Mouse (Mus musculus): ENCODE measurements around the gene Iffo1. TPM values are rescaled to one million over a fixed set of nuclear protein-coding genes. Genes with fewer than 3 reads are reported as not detected.

Gene Iffo1
- polyA plus RNA-seq (2012; ENCODE audit: insufficient read depth, insufficient read length, missing spikeins), result 51.8 and 57.0 TPM in 2 replicates

DNA sequence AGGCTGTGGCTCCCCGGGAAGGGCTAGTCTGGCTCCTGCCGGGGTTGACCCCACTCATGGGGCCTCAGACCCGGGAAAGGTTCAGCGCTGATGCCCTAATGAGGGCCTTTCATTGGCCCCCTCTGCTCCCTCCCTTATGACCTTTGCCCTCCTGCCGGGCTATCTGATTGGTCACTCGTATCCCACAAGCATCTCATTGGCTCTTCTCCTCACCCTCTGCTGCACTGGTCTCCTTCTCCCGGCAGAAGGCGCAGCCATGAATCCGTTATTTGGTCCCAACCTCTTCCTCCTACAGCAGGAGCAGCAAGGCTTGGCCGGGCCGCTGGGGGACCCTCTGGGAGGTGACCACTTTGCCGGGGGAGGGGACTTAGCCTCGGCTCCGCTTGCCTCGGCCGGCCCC lies at the start of gene Iffo1:
Iffo1 (plus strand) TSS at position 241 of the 400 bp plus-strand sequence.
- H3K4me1 ChIP-seq (ENCODE audit: control insufficient read depth, insufficient read depth, low read length), result peaks cover 34% of the 10 kb centered on the region
- TF ChIP-seq POLR2A (IDR thresholded peaks at IDR 0.05; ENCODE audit: borderline replicate concordance, low read depth, low read length) (0 out of 2 replicates have a peak, but pooled peaks have one; percentile 10), CTCF (IDR thresholded peaks at IDR 0.05; ENCODE audit: low read depth, low read length) (no peak)

DNA sequence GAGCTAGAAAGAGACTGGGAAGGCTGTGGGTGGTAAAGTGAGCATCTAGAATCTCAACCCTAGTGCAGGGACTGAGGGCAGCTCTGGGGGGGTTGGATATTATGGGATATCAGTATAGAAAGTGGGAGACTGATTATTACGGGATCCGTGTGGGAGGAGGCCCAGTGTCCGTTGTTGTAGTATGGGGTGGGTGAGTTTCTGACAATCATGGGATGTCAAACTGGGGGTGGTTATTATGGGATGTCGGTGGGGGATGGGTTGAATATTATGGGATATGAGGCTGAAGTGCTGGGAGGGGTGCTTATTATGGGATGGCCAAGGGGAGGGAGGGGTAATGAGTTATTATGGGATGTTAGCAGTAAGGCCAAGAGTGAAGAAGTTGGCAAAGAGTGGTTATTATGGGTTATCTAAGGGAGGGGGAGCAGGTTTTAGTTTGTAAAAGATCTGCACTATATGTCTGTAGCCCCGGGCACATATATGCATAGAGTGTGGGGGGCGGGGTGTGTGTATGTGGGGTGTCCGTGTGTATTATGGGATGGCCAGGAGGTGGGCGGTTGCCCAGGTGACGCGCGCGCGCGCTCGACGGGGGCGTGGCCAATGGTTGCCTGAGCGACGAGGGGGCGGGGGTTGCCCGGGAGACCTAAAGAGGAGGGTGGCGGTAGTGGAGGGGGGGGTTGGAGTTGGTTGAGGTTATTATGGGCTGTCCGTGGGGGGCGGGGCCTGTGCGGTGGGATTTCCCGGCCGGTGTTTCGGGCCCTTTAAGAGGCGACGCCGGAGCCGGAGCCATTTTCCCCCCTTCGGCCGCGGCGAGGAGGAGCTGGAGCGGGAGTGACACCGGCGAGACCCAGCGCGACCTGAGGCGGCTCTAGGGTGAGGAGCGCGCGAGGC lies 49.4 kb upstream of the Iffo1 start, which contains the start of gene Chd4:
Chd4 (plus strand) TSS at position 591 of the 888 bp plus-strand sequence.
- TF ChIP-seq CTCF (IDR thresholded peaks at IDR 0.05; ENCODE audit: low read depth, low read length) (no peak), POLR2A (IDR thresholded peaks at IDR 0.05; ENCODE audit: borderline replicate concordance, low read depth, low read length) (peak; percentile 78; the same call in 1 of the 2 replicates)
- Histone ChIP-seq H3K27ac (ENCODE audit: insufficient read depth, low read depth, low read length) (peak within 1 kb of the TSS; percentile 69), H3K4me3 (ENCODE audit: insufficient read depth, low read length) (peak within 1 kb of the TSS; percentile 88), H3K4me1 (ENCODE audit: control insufficient read depth, insufficient read depth, low read length) (peaks cover 26% of the 10 kb centered on the region)

More for the DNA sequence above, at the start of gene Iffo1:
- peak within 1 kb of the TSS; percentile 40 for H3K27ac ChIP-seq (ENCODE audit: insufficient read depth, low read depth, low read length)
- H3K4me3 ChIP-seq (ENCODE audit: insufficient read depth, low read length), result peak within 1 kb of the TSS; percentile 87

DNA sequence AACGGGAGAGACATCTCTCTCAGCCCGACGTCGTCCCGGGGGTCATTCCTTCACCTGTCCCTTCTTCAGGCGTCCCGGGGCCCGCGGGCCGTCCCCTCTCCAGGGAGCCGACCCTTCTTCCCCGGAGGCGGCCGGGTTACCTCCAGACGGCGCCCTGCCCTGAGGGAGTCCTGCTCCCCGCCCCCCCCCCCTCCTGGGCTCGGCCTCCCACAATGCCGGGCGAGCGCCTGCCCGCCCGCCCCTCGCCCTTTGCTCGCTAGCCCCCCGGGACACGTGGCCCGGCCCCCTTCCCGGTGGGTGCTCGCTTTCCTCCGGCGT lies 48.8 kb upstream of the Iffo1 start:
- TF ChIP-seq POLR2A (IDR thresholded peaks at IDR 0.05; ENCODE audit: borderline replicate concordance, low read depth, low read length) (no peak), CTCF (IDR thresholded peaks at IDR 0.05; ENCODE audit: low read depth, low read length) (no peak)
- Histone ChIP-seq H3K27ac (ENCODE audit: insufficient read depth, low read depth, low read length) (peak overlapping the region; percentile 69), H3K4me1 (ENCODE audit: control insufficient read depth, insufficient read depth, low read length) (peaks cover 26% of the 10 kb centered on the region), H3K4me3 (ENCODE audit: insufficient read depth, low read length) (peak overlapping the region; percentile 88)

DNA sequence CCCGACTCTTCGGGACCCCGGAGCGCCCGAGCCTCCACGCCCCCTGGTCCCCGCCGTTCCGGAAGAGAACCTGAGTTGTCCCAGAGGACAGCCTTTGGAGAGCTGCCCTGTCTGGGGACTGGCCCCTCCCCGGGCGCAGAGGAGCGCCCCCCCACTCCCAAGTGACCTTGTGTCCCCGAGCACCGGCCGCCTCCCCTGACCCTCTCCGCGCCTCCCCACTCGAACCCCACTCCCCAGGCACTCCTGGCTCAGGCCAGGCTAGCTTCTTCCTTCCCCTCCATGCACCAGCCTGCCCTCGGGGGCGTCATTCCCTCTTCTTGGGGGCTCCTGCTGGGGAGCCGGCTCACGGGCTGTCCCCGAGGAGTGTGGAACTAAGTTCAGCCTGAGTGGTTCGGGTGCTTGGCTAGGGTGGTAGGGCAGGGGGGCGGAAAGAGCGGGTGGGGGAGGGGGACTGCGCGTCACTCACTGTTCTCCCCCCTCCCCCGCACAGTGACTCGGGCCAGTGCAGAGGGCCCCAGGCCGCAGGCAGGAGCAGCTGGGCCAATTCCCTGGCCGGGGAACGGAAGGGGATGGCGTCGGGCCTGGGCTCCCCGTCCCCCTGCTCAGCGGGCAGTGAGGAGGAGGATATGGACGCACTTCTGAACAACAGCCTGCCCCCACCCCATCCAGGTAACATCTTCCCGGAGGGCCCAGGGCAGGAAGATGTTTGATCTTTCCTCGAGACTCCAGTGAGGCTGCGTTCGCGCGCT lies 48.3 kb upstream of the Iffo1 start:
- peaks cover 26% of the 10 kb centered on the region for H3K4me1 ChIP-seq (ENCODE audit: control insufficient read depth, insufficient read depth, low read length)
- TF ChIP-seq POLR2A (IDR thresholded peaks at IDR 0.05; ENCODE audit: borderline replicate concordance, low read depth, low read length), result no peak
- TF ChIP-seq CTCF (IDR thresholded peaks at IDR 0.05; ENCODE audit: low read depth, low read length), result no peak
- peak overlapping the region; percentile 88 for H3K4me3 ChIP-seq (ENCODE audit: insufficient read depth, low read length)
- peak overlapping the region; percentile 53 for H3K27ac ChIP-seq (ENCODE audit: insufficient read depth, low read depth, low read length)

- H3K4me1 ChIP-seq (ENCODE audit: control insufficient read depth, insufficient read depth, low read length), result peaks cover 25% of the 10 kb centered on the region
- peak overlapping the region; percentile 2; the same call in 1 of the 2 replicates for H3K27ac ChIP-seq (ENCODE audit: insufficient read depth, low read depth, low read length)
- no peak for TF ChIP-seq CTCF (IDR thresholded peaks at IDR 0.05; ENCODE audit: low read depth, low read length)
- no peak for TF ChIP-seq POLR2A (IDR thresholded peaks at IDR 0.05; ENCODE audit: borderline replicate concordance, low read depth, low read length)
- peak overlapping the region; percentile 88 for H3K4me3 ChIP-seq (ENCODE audit: insufficient read depth, low read length)
Measured at GRCm38 (mm10) chr6:125097346-125097689, 47.7 kb upstream of the Iffo1 start.

DNA sequence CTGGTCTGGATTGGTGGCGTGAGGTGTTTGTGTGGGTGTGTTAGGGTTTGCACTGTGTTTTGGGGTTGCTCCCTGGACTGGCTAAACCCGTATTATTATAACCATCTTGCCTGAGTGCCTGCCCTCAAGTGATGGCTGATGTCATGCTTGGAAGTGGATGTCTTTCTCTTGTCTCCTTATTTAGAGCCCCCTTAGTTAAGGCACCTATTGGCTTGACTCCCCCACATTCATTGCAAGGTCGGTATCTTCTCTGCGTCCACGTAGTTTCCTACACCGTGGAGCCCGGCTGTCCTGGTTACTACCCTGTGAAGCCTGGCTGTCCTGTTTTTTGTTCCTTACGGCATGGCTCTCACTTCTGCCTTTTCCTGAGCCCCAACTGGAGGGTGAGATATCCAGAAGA lies 47.1 kb upstream of the Iffo1 start:
- H3K4me3 ChIP-seq (ENCODE audit: insufficient read depth, low read length), result peak overlapping the region; percentile 88
- peak overlapping the region; percentile 24 for H3K27ac ChIP-seq (ENCODE audit: insufficient read depth, low read depth, low read length)
- no peak for TF ChIP-seq CTCF (IDR thresholded peaks at IDR 0.05; ENCODE audit: low read depth, low read length)
- no peak for TF ChIP-seq POLR2A (IDR thresholded peaks at IDR 0.05; ENCODE audit: borderline replicate concordance, low read depth, low read length)
- peaks cover 22% of the 10 kb centered on the region for H3K4me1 ChIP-seq (ENCODE audit: control insufficient read depth, insufficient read depth, low read length)

- TF ChIP-seq POLR2A (IDR thresholded peaks at IDR 0.05; ENCODE audit: borderline replicate concordance, low read depth, low read length), result no peak
- no peak for TF ChIP-seq CTCF (IDR thresholded peaks at IDR 0.05; ENCODE audit: low read depth, low read length)
- peak overlapping the region; percentile 88 for H3K4me3 ChIP-seq (ENCODE audit: insufficient read depth, low read length)
- H3K4me1 ChIP-seq (ENCODE audit: control insufficient read depth, insufficient read depth, low read length), result peaks cover 22% of the 10 kb centered on the region
- peak overlapping the region; percentile 24 for H3K27ac ChIP-seq (ENCODE audit: insufficient read depth, low read depth, low read length)
Measured at GRCm38 (mm10) chr6:125098513-125098912, 46.5 kb upstream of the Iffo1 start.

GRCm38 (mm10) chr6:125099421-125099971 lies 45.5 kb upstream of the Iffo1 start:
- Histone ChIP-seq H3K27ac (ENCODE audit: insufficient read depth, low read depth, low read length) (peak overlapping the region; percentile 43), H3K4me1 (ENCODE audit: control insufficient read depth, insufficient read depth, low read length) (peaks cover 22% of the 10 kb centered on the region), H3K4me3 (ENCODE audit: insufficient read depth, low read length) (peak overlapping the region; percentile 88)
- TF ChIP-seq CTCF (IDR thresholded peaks at IDR 0.05; ENCODE audit: low read depth, low read length) (no peak), POLR2A (IDR thresholded peaks at IDR 0.05; ENCODE audit: borderline replicate concordance, low read depth, low read length) (no peak)

GRCm38 (mm10) chr6:125101444-125101843 lies 43.6 kb upstream of the Iffo1 start:
- peaks cover 22% of the 10 kb centered on the region for H3K4me1 ChIP-seq (ENCODE audit: control insufficient read depth, insufficient read depth, low read length)
- no peak overlapping the region for H3K27ac ChIP-seq (ENCODE audit: insufficient read depth, low read depth, low read length)
- no peak for TF ChIP-seq CTCF (IDR thresholded peaks at IDR 0.05; ENCODE audit: low read depth, low read length)
- no peak for TF ChIP-seq POLR2A (IDR thresholded peaks at IDR 0.05; ENCODE audit: borderline replicate concordance, low read depth, low read length)

More at GRCm38 (mm10) chr6:125101444-125101843, 43.6 kb upstream of the Iffo1 start:
- H3K4me3 ChIP-seq (ENCODE audit: insufficient read depth, low read length), result no peak overlapping the region

Data from bone marrow macrophage, adult 2 months (primary cell).